Mouse (Mus musculus) stomach, embryonic 15.5 days (tissue): Measurements from ENCODE around the gene Hoxb6. TPM values are rescaled to one million over a fixed set of nuclear protein-coding genes. Genes with fewer than 3 reads are reported as not detected.

Source experiments
- ATAC-seq: fragments of 200-750 bp; cut with Nextera tagmentation; 2 replicates; pipeline ENCODE4 v1.8.0; 2017; ENCODE audit warnings: low read depth, moderate number of reproducible peaks, moderate TSS enrichment; ENCODE audit not compliant: insufficient read depth, low FRiP score
- H3K27ac ChIP-seq: fragments of 300-500 bp; sonication (generic); 2 replicates; pipeline ENCODE4 v1.5.1; 2015; ENCODE audit warnings: mild to moderate bottlenecking, inconsistent platforms
- H3K27me3 ChIP-seq: fragments of 300-500 bp; sonication (generic); replicated peaks from 2 replicates; pipeline ENCODE4 v1.6.1; 2015; ENCODE audit warnings: inconsistent platforms
- H3K36me3 ChIP-seq: fragments of 300-500 bp; sonication (generic); 2 replicates; pipeline ENCODE4 v1.6.1; 2015; ENCODE audit warnings: inconsistent platforms
- H3K4me1 ChIP-seq: fragments of 300-500 bp; sonication (generic); 2 replicates; pipeline ENCODE4 v1.6.1; 2015; ENCODE audit warnings: inconsistent platforms
- H3K4me2 ChIP-seq: fragments of 300-500 bp; sonication (generic); 2 replicates; pipeline ENCODE4 v1.6.1; 2015; ENCODE audit warnings: mild to moderate bottlenecking, inconsistent platforms
- H3K4me3 ChIP-seq: fragments of 300-500 bp; sonication (generic); replicated peaks from 2 replicates; pipeline ENCODE4 v1.5.1; 2015; ENCODE audit warnings: inconsistent platforms
- H3K9ac ChIP-seq: fragments of 300-500 bp; sonication (generic); 2 replicates; pipeline ENCODE4 v1.6.1; 2015; ENCODE audit warnings: inconsistent platforms
- H3K9me3 ChIP-seq: fragments of 300-500 bp; sonication (generic); 2 replicates; pipeline ENCODE4 v1.6.1; 2016; ENCODE audit warnings: inconsistent platforms
- WGBS: fragments of 180-500 bp; shearing (Covaris S2); methylation state at CpG from one replicate; pipeline ENCODE4 v1.1.7; 2015; 5-methylcytosine and 5-hydroxymethylcytosine counted together
- polyA plus RNA-seq: library from polyadenylated mRNA; unstranded; fragments of >200 nt; fragmentation: Nextera tagmentation; extraction: Ambion mirVana; gene quantifications from 2 replicates; pipeline ENCODE4 v1.2.1, GENCODE M21; 2015

Hoxb6 gene
- polyA plus RNA-seq, 1 experiment from 2014 or later = 10.7 TPM

DNA sequence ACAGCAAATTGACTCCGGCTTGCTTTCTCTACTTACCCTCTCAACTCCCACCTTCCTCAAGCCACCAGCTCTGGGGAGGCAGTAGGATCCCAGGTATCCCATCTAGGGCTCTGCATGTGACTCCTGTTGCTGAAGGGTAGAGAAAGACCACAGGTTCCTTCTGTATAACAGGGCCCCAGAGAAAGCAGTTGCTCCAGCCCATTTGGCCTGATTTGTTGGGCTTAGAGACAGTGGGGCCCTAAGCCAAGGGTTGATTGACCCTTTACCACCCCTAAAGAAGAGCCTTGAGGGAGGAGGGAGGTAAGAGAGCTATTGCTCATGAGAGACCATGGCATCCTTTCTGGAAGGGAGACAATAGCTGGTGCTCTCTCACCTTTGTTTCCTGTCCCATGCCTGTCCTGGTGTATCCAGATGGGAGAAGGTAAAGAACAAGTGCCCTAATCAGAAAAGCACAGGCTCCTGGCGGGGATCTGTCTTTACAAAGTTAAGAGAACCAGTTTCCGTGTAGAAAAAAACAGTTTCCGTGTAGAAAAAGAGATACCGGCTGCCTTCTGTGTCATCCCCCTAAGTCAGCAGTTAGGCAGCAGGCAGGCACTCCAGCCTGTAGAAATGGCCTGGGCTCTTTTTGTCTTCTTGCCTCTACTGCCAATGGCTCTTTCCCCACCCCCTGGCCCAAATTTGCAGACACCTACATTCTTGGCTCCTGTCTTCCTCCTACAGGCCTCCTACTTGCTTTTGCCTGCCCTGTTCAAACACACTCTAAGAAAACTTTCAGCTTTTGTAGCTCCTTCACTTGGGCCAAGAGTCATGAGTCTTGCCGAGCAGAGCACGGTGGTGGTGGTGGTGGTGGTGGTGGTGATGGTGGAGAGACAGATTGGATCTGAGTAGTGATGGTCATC lies 46.9 kb downstream of the Hoxb6 start:
- no peak for ATAC-seq
- H3K9ac ChIP-seq = no peak overlapping the region
- WGBS = 34% methylated on average over 7 of the region's 7 CpGs

DNA sequence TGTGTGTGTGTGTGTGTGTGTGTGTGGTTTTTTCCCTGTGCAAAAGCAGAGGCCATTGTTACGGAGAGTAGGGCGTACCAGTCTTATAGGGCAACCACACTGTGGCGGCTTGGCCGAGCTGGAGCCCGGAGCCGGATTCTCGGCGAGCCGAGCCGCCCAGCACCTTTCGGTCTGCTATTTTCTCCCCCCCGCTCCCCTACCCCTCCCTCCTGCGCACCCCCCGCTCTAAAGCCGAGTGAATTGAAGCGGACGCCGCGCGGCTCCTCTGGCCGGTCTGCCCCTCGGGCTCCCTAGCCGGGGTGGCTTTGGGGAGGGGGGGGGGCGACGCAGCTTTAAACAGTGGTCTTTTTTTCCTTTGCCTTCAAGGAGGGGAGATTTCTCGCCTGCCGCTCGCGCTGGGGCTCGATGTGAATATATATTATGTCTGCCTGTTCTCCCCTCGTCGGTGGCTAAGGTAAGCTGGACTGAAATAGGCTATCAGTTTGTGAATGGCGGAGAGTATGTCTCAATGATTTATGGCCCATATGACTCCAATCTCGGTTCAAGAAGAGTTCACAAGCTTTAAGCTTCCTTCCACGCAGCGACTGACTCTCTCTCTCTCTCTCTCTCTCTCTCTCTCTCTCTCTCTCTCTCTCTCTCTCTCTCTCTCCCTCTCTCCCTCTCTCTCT lies 48.6 kb downstream of the Hoxb6 start:
- H3K27ac ChIP-seq = peak overlapping the region; percentile 94
- peak overlapping the region; percentile 65 for H3K4me2 ChIP-seq
- H3K36me3 ChIP-seq = no peaks in the 10 kb centered on the region
- H3K9me3 ChIP-seq = no peaks in the 10 kb centered on the region
- WGBS = 2% methylated on average over 28 of the region's 36 CpGs
- peaks cover 51% of the 10 kb centered on the region for H3K4me1 ChIP-seq
- peaks cover 28% of the 10 kb centered on the region for H3K27me3 ChIP-seq
- ATAC-seq = peak; percentile 52; the same call in 1 of the 2 replicates
- H3K9ac ChIP-seq = peak overlapping the region; percentile 50; the same call in 1 of the 2 replicates
- peak overlapping the region; percentile 42 for H3K4me3 ChIP-seq

More for the DNA sequence above, 46.9 kb downstream of the Hoxb6 start:
- no peaks in the 10 kb centered on the region for H3K9me3 ChIP-seq
- H3K27me3 ChIP-seq = peaks cover 13% of the 10 kb centered on the region; the same call in 1 of the 2 replicates
- H3K4me3 ChIP-seq = no peak overlapping the region
- peak overlapping the region; percentile 65 for H3K4me2 ChIP-seq
- H3K27ac ChIP-seq = peak overlapping the region; percentile 94
- H3K36me3 ChIP-seq = no peaks in the 10 kb centered on the region
- H3K4me1 ChIP-seq = peaks cover 52% of the 10 kb centered on the region

DNA sequence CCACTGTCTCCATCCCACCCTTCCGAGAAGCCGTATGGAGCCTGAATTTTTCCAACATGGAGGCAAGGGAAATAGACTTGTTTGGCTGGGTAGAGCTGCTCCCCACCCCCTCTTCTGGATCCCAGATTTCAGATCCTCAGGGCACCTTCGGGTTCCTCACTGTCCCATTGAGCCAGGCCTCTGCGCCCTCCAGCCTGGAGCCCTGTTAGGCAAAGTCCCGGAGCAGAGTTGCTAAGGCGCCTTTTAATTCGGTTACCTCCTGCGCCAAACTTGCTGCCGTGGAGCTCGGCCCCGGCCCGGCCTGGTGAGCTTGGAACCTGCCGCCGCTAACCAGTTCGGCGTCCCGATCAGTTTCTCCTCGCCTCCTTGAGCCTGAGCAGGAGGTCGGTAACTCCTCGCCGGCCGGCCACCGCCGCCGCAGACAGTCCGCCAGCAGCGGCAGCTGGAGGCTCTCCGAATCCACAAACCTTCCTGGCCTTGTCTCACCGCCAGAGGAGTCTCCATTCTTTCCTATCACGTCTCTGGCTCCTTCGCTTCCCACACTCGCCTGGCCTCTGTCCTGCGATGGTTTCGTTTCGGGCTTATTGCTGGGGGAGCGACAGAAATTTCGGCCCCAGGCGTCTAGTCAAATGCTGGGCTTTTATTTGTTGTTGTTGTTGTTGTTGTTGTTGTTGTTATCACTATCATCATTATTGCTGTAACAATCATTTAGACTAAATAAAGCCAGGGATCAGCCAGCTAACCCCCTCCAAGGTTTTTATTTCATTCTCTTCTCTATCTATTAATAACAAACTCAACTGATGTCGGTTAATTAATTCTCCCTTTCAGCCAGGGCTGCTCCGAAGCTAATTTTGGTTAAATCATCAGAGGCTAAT lies 49.7 kb downstream of the Hoxb6 start:
- ATAC-seq = no peak
- Histone ChIP-seq H3K36me3 (no peaks in the 10 kb centered on the region), H3K4me1 (peaks cover 50% of the 10 kb centered on the region), H3K9me3 (no peaks in the 10 kb centered on the region), H3K4me2 (peak overlapping the region; percentile 65), H3K4me3 (peak overlapping the region; percentile 42), H3K9ac (peak overlapping the region; percentile 44; the same call in 1 of the 2 replicates), H3K27me3 (peaks cover 36% of the 10 kb centered on the region), H3K27ac (peak overlapping the region; percentile 94)
- WGBS = 2% methylated on average over 40 of the region's 40 CpGs

DNA sequence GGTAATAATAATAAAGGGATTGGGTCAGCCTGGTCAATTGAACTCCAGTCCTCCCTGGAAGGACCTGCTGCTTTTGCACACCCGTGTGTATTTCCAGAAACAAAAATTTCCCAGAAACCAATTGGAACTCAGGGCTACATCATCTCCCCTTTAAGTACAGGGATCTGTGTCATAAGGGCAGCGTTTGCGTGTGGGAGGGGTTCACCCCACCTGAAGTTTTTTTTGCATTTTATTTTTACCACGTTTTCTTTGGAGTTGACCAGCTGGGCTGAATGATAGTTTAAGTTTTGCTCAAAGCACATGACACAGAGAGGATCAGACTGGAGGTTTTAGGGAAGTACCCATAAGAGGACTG lies 50.3 kb downstream of the Hoxb6 start:
- WGBS = 11% methylated on average over 4 of the region's 4 CpGs

DNA sequence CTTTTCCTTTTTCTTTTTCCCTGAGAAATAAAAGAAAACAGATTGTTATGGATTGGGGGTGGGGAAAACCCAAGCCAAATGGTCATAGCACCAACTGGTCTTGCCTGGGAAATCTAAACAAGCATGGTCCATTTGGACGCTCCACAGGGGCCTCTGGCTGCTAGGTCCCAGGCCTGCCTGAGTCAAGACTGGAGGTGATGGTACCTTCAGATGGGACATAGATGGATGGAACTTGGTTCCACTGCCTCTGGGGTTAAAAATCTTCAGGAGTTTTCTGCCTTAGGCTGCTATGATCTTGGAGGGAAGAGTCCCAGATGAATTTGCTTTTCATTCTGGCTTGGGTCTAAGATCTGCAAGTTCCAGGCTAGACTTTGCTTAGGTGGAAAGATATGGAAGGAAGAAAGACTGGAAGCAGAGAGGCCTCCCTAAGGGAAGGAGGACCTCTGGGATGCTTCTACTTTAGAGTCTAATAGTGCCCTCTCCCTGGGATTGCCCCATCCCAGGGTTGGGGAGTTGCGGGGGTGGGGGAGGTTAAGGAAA lies 51.0 kb downstream of the Hoxb6 start:
- H3K9me3 ChIP-seq = no peaks in the 10 kb centered on the region
- no peaks in the 10 kb centered on the region for H3K36me3 ChIP-seq
- H3K27ac ChIP-seq = peak overlapping the region; percentile 94
- 0 out of 2 replicates have a peak overlapping the region, but pooled peaks have one; percentile 3 for H3K4me3 ChIP-seq
- peak overlapping the region; percentile 65 for H3K4me2 ChIP-seq
- peaks cover 33% of the 10 kb centered on the region for H3K27me3 ChIP-seq
- peaks cover 44% of the 10 kb centered on the region for H3K4me1 ChIP-seq
- H3K9ac ChIP-seq = no peak overlapping the region
- WGBS = 24% methylated on average over 2 of the region's 2 CpGs
- no peak for ATAC-seq

More for the DNA sequence above, 50.3 kb downstream of the Hoxb6 start:
- Histone ChIP-seq H3K4me3 (peak overlapping the region; percentile 42; the same call in 1 of the 2 replicates), H3K4me2 (peak overlapping the region; percentile 65), H3K27ac (peak overlapping the region; percentile 94), H3K4me1 (peaks cover 48% of the 10 kb centered on the region), H3K9me3 (no peaks in the 10 kb centered on the region), H3K36me3 (no peaks in the 10 kb centered on the region), H3K9ac (peak overlapping the region; percentile 6; the same call in 1 of the 2 replicates), H3K27me3 (peaks cover 36% of the 10 kb centered on the region)
- ATAC-seq = no peak

DNA sequence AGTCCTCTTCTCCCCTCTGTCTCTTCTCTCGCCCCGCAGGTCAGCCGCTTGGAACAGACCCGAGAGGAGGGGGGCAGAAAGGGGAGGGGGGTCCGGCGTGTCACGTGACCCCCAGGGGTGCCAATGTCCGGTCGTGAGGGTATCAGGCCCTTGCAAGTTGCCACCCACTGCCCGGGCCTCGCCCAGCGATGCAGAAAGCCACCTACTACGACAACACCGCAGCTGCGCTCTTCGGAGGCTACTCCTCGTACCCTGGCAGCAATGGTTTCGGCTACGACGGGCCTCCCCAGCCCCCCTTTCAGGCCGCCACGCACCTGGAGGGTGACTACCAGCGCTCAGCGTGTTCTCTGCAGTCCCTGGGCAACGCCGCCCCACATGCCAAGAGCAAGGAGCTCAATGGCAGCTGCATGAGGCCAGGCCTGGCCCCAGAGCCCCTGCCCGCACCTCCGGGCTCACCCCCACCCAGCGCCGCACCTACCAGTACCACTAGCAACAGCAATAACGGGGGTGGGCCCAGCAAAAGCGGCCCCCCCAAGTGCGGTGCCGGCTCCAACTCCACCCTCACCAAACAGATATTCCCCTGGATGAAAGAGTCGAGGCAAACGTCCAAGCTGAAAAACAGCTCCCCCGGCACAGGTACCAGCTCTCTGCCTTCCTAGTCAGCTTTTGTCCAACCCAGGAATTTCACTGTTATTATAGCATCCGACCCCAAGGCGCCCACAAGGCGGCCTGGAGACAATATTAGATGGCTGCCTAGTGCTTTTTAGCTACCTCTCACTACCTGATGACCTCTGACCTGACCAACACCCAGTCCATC lies 52.0 kb downstream of the Hoxb6 start:
- ATAC-seq = no peak
- WGBS = 14% methylated on average over 39 of the region's 40 CpGs
- H3K27ac ChIP-seq = peak overlapping the region; percentile 94
- 0 out of 2 replicates have a peak overlapping the region, but pooled peaks have one; percentile 0 for H3K9ac ChIP-seq
- H3K4me2 ChIP-seq = peak overlapping the region; percentile 65
- H3K36me3 ChIP-seq = no peaks in the 10 kb centered on the region
- peaks cover 27% of the 10 kb centered on the region for H3K27me3 ChIP-seq
- H3K4me3 ChIP-seq = peak overlapping the region; percentile 32
- H3K9me3 ChIP-seq = no peaks in the 10 kb centered on the region
- peaks cover 40% of the 10 kb centered on the region for H3K4me1 ChIP-seq

DNA sequence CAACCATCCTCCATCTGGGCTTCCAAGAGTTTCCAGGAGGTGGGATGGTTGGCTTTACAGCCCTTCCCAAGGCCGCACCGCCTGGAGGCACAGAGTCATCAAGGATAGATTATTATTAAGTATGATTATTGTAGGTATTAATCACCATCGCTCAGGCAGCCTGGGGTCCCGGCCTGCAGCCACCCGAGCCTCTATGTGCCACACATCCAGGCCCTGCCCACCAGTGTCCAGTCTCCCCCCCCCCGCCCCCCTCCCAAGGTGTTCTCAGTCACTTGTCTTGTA lies 52.5 kb downstream of the Hoxb6 start:
- peaks cover 27% of the 10 kb centered on the region for H3K27me3 ChIP-seq
- H3K36me3 ChIP-seq = no peaks in the 10 kb centered on the region
- H3K4me3 ChIP-seq = peak overlapping the region; percentile 32
- WGBS = 9% methylated on average over 6 of the region's 6 CpGs
- H3K9ac ChIP-seq = no peak overlapping the region
- H3K4me2 ChIP-seq = peak overlapping the region; percentile 65
- H3K4me1 ChIP-seq = peaks cover 34% of the 10 kb centered on the region
- ATAC-seq = no peak
- peak overlapping the region; percentile 94 for H3K27ac ChIP-seq
- no peaks in the 10 kb centered on the region for H3K9me3 ChIP-seq

DNA sequence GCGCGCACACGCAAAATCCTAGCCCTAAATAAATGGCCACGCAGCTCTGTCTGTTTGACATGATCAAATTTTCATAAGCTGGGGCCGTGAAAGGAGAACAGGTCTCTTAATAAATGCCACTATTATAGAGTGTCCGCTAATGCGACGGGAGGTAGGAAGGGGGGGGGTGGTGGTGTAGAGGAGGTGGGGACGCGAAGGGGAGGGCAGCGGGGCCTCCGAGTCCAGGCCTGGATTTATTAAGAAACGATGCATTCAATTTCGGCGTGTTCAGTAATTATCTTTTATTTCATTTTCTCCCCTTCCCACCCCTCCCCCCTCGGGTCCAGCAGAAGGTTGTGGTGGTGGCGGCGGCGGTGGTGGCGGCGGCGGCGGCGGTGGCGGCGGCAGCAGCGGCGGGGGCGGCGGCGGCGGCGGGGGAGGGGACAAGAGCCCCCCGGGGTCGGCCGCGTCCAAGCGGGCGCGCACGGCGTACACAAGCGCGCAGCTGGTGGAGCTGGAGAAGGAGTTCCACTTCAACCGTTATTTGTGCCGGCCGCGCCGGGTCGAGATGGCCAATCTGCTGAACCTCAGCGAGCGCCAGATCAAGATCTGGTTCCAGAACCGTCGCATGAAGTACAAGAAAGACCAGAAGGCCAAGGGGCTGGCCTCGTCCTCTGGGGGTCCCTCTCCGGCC lies 53.1 kb downstream of the Hoxb6 start:
- no peaks in the 10 kb centered on the region for H3K9me3 ChIP-seq
- no peak for ATAC-seq
- peaks cover 27% of the 10 kb centered on the region for H3K27me3 ChIP-seq
- peak overlapping the region; percentile 32 for H3K4me3 ChIP-seq
- H3K27ac ChIP-seq = peak overlapping the region; percentile 94
- H3K4me1 ChIP-seq = peaks cover 37% of the 10 kb centered on the region
- no peaks in the 10 kb centered on the region for H3K36me3 ChIP-seq
- 4% methylated on average over 42 of the region's 56 CpGs for WGBS
- peak overlapping the region; percentile 65 for H3K4me2 ChIP-seq
- H3K9ac ChIP-seq = peak overlapping the region; percentile 29; the same call in 1 of the 2 replicates

DNA sequence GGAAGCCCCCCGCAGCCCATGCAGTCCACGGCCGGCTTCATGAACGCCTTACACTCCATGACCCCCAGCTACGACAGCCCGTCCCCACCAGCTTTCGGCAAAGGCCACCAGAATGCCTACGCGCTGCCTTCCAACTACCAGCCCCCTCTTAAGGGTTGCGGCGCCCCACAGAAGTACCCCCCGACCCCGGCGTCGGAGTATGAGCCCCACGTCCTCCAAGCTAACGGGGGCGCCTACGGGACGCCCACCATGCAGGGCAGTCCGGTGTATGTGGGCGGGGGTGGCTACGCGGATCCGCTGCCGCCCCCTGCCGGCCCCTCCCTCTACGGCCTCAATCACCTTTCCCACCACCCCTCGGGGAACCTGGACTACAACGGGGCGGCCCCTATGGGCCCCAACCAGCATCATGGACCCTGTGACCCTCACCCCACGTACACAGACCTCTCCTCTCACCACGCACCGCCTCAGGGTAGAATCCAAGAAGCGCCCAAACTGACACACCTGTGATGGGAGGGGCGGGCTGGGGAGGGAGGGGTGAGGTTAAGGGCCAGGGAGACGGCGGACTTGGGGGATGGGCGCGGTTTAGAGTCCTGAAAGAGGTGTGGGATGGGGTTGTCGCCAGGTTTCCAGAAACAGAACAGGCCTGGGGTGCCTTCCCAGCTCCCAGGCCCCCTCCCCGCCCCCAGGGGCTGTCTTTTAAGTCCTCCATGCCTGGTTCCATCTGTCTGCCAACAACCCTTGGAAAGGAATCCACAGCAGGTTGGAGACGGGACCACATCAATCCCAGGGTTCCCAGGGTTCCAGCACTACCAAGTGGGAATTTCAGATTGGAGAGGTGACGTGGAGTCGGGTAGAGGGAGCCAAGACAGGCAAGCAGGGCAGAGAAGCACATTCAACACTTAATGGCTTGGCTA lies 53.9 kb downstream of the Hoxb6 start:
- H3K4me1 ChIP-seq = peaks cover 44% of the 10 kb centered on the region
- H3K36me3 ChIP-seq = no peaks in the 10 kb centered on the region
- H3K9me3 ChIP-seq = no peaks in the 10 kb centered on the region
- peaks cover 27% of the 10 kb centered on the region for H3K27me3 ChIP-seq
- 7% methylated on average over 43 of the region's 45 CpGs for WGBS
- peak overlapping the region; percentile 94 for H3K27ac ChIP-seq
- ATAC-seq = no peak
- H3K9ac ChIP-seq = peak overlapping the region; percentile 9; the same call in 1 of the 2 replicates
- H3K4me2 ChIP-seq = peak overlapping the region; percentile 65
- peak overlapping the region; percentile 32 for H3K4me3 ChIP-seq
